Comparison of ENCODE assay signal across 26 mouse cellular contexts in the genomic region with DNA sequence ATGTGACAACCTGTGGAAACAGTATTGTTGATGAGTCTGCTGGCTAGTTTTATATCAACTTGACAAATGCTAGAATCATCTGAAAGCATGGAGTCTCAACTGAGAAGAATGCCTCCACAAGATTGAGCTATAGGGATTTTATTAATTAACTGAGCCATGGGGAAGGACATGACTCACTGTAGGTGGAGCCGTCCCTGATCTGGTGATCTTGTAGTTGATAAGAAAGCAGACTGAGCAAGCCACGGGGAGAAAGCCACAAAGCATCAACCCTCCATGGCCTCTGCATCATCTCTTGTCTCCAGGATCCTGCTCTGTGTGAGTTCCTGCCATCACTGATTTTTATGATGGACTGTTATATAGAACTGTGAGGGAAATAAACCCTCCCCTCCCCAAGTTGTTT.
"Had no signal": no experiment of that assay in that cellular context is flagged by ENCODE, and none has a peak within 500 bp of the region (broad histone marks: within the 10 kb centered on the region; RNA-seq: fewer than 3 reads in every experiment).

No protein-coding gene starts in this region.

- ATAC-seq: hindbrain, postnatal 0 days; intestine, embryonic 16.5 days; liver, embryonic 12.5 days had no signal

- H3K36me3 ChIP-seq: heart, embryonic 13.5 days; heart, embryonic 15.5 days; hindbrain, embryonic 13.5 days; hindbrain, embryonic 15.5 days; kidney, embryonic 15.5 days; limb, embryonic 13.5 days; limb, embryonic 15.5 days; liver, embryonic 12.5 days had no signal

- H3K4me2 ChIP-seq: heart, embryonic 11.5 days; heart, embryonic 13.5 days; heart, embryonic 15.5 days; hindbrain, embryonic 13.5 days; hindbrain, embryonic 15.5 days; kidney, embryonic 15.5 days; limb, embryonic 13.5 days; limb, embryonic 15.5 days; liver, embryonic 12.5 days had no signal

- H3K4me1 ChIP-seq: heart, embryonic 13.5 days; heart, embryonic 15.5 days; hindbrain, embryonic 13.5 days; hindbrain, embryonic 15.5 days; kidney, embryonic 15.5 days; limb, embryonic 13.5 days; limb, embryonic 15.5 days; liver, embryonic 12.5 days had no signal

- H3K27me3 ChIP-seq: heart, embryonic 13.5 days; heart, embryonic 15.5 days had no signal

- H3K27ac ChIP-seq: heart, embryonic 13.5 days; heart, embryonic 15.5 days; hindbrain, embryonic 13.5 days; hindbrain, embryonic 15.5 days; hindbrain, postnatal 0 days; kidney, embryonic 15.5 days; kidney, postnatal 0 days; limb, embryonic 13.5 days; limb, embryonic 15.5 days; liver, embryonic 12.5 days; liver, embryonic 14.5 days had no signal

- DNase-seq: gastrocnemius, postnatal 14 days; gastrocnemius, postnatal 36 days; heart, adult 18-20 months; heart, postnatal 14 days; heart, postnatal 36 days; kidney, adult 11 months; kidney, adult 2 months; kidney, adult 9 months; kidney, postnatal 14 days; kidney, postnatal 36 days; layer of hippocampus, adult 9-11 months; layer of hippocampus, postnatal 36 days; left cerebral cortex, postnatal 4 days had no signal

- H3K9ac ChIP-seq: heart, embryonic 13.5 days; heart, embryonic 15.5 days; hindbrain, embryonic 13.5 days; hindbrain, embryonic 15.5 days; kidney, embryonic 15.5 days; limb, embryonic 13.5 days; limb, embryonic 15.5 days; liver, embryonic 12.5 days; liver, embryonic 14.5 days had no signal

- H3K9me3 ChIP-seq: heart, embryonic 13.5 days; heart, embryonic 15.5 days; hindbrain, embryonic 13.5 days; hindbrain, embryonic 15.5 days; kidney, embryonic 15.5 days; limb, embryonic 13.5 days; limb, embryonic 15.5 days; liver, embryonic 12.5 days had no signal

- H3K4me3 ChIP-seq: heart, embryonic 13.5 days; heart, embryonic 15.5 days; hindbrain, embryonic 13.5 days; hindbrain, embryonic 15.5 days; kidney, embryonic 15.5 days; limb, embryonic 13.5 days; limb, embryonic 15.5 days; liver, embryonic 12.5 days had no signal
